Mouse (Mus musculus) MEL (cell line): ENCODE measurements at regions not wholly inside any gene's neighbourhood (a gene's known extent, or its start where the extent isn't known, plus 50 kb on each side); places are given as distances from the start of the nearest gene placed in this dataset.

Experiments
- DNase-seq: peaks from one replicate; pipeline ENCODE4 v3.0.0; 2011; ENCODE audit warnings: low read depth, low spot score
- H3K27ac ChIP-seq: 2 replicates; pipeline ENCODE4 v1.5.1; 2012; ENCODE audit warnings: low read depth, mild to moderate bottlenecking, control low read depth, low read length, moderate library complexity; ENCODE audit not compliant: control insufficient read depth
- H3K27me3 ChIP-seq, 2 experiments: fragments of 150-350 bp in 1 of 2; sonication (generic) in 1 of 2; 2 replicates each; pipeline ENCODE4 v1.6.1; 2012; ENCODE audit warnings: low read length in 2 of 2, mild to moderate bottlenecking in 2 of 2, improper control_type of control experiment in 1 of 2, moderate library complexity in 1 of 2; ENCODE audit not compliant: insufficient read depth in 2 of 2, control insufficient read depth in 1 of 2
- H3K36me3 ChIP-seq, 2 experiments: 2 replicates each; pipeline ENCODE4 v1.6.1; 2012 to 2014; ENCODE audit warnings: low read length in 2 of 2, improper control_type of control experiment in 1 of 2, inconsistent platforms in 1 of 2, mild to moderate bottlenecking in 1 of 2; ENCODE audit not compliant: insufficient read depth in 2 of 2, control insufficient read depth in 1 of 2
- H3K4me1 ChIP-seq, 2 experiments: fragments of 150-350 bp in 1 of 2; sonication (generic) in 1 of 2; 2 replicates each; pipeline ENCODE4 v1.6.1; 2012; ENCODE audit warnings: low read length in 2 of 2, improper control_type of control experiment in 1 of 2, mild to moderate bottlenecking in 1 of 2; ENCODE audit not compliant: insufficient read depth in 2 of 2, control insufficient read depth in 1 of 2
- H3K4me3 ChIP-seq, 2 experiments: fragments of 150-350 bp in 1 of 2; sonication (generic) in 1 of 2; 2 replicates each; pipeline ENCODE4 v1.5.1; 2012; ENCODE audit warnings: low read depth in 2 of 2, low read length in 2 of 2, mild to moderate bottlenecking in 2 of 2, moderate library complexity in 2 of 2, control low read depth in 1 of 2, improper control_type of control experiment in 1 of 2; ENCODE audit not compliant: control insufficient read depth in 1 of 2, insufficient read depth in 1 of 2
- H3K79me2 ChIP-seq: 2 replicates; pipeline ENCODE4 v1.6.1; 2012; ENCODE audit warnings: mild to moderate bottlenecking, low read length, moderate library complexity; ENCODE audit not compliant: control insufficient read depth, poor library complexity, insufficient read depth
- H3K9ac ChIP-seq: 2 replicates; pipeline ENCODE4 v1.6.1; 2012; ENCODE audit warnings: low read depth, mild to moderate bottlenecking, control low read depth, low read length, moderate library complexity; ENCODE audit not compliant: control insufficient read depth, poor library complexity, severe bottlenecking
- H3K9me3 ChIP-seq: fragments of 150-350 bp; sonication (generic); replicated peaks from 2 replicates; pipeline ENCODE4 v1.6.1; 2012; ENCODE audit warnings: mild to moderate bottlenecking, low read length, improper control_type of control experiment, moderate library complexity; ENCODE audit not compliant: insufficient read depth
- BHLHE40 ChIP-seq: IDR thresholded peaks from 2 replicates; pipeline ENCODE4 v1.6.1; 2012; ENCODE audit warnings: low read depth, mild to moderate bottlenecking, inconsistent platforms, low read length, improper control_type of control experiment, borderline replicate concordance
- CTCF ChIP-seq, 3 experiments: IDR thresholded peaks in 2 of 3; conservative IDR thresholded peaks in 1 of 3; 2 replicates each; pipeline ENCODE4 v1.5.1; 2011 to 2012; ENCODE audit warnings: low read length in 3 of 3, low read depth in 2 of 3, mild to moderate bottlenecking in 2 of 3, improper control_type of control experiment in 1 of 3, inconsistent platforms in 1 of 3, mixed read lengths in 1 of 3, moderate library complexity in 1 of 3; ENCODE audit not compliant: control insufficient read depth in 1 of 3, insufficient read depth in 1 of 3, poor library complexity in 1 of 3, severe bottlenecking in 1 of 3
- E2F4 ChIP-seq: IDR thresholded peaks from 2 replicates; pipeline ENCODE4 v1.6.1; 2011; ENCODE audit warnings: low read depth, low read length, improper control_type of control experiment, borderline replicate concordance
- HCFC1 ChIP-seq: IDR thresholded peaks from 2 replicates; pipeline ENCODE4 v1.6.1; 2012; ENCODE audit warnings: low read depth, mild to moderate bottlenecking, inconsistent platforms, low read length, improper control_type of control experiment, moderate library complexity
- JUND ChIP-seq: IDR thresholded peaks from 2 replicates; pipeline ENCODE4 v1.6.1; 2011; ENCODE audit warnings: low read depth, mild to moderate bottlenecking, improper control_type of control experiment, low read length
- KAT2A ChIP-seq: conservative IDR thresholded peaks from 2 replicates; pipeline ENCODE4 v1.6.1; 2012; ENCODE audit warnings: low read depth, low read length, improper control_type of control experiment, inconsistent platforms
- MAX ChIP-seq: IDR thresholded peaks from 2 replicates; pipeline ENCODE4 v1.6.1; 2011; ENCODE audit warnings: low read length, improper control_type of control experiment
- MEF2A ChIP-seq: IDR thresholded peaks from 2 replicates; pipeline ENCODE4 v1.6.1; 2014; ENCODE audit warnings: low read depth, mild to moderate bottlenecking, inconsistent platforms, low read length, improper control_type of control experiment; ENCODE audit not compliant: poor library complexity, insufficient replicate concordance, severe bottlenecking; ENCODE audit errors: extremely low read depth
- MXI1 ChIP-seq: IDR thresholded peaks from 2 replicates; pipeline ENCODE4 v1.6.1; 2011; ENCODE audit warnings: mild to moderate bottlenecking, low read depth, low read length, improper control_type of control experiment
- NELFE ChIP-seq: IDR thresholded peaks from 2 replicates; pipeline ENCODE4 v1.6.1; 2011; ENCODE audit warnings: low read depth, low read length, improper control_type of control experiment
- POLR2A ChIP-seq, 2 experiments: IDR thresholded peaks; 2 replicates each; pipeline ENCODE4 v1.6.1; 2011 to 2012; ENCODE audit warnings: low read length in 2 of 2, mild to moderate bottlenecking in 2 of 2, control low read depth in 1 of 2, improper control_type of control experiment in 1 of 2, low read depth in 1 of 2, moderate library complexity in 1 of 2; ENCODE audit not compliant: control insufficient read depth in 1 of 2, insufficient read depth in 1 of 2, poor library complexity in 1 of 2
- POLR2AphosphoS5 ChIP-seq: IDR thresholded peaks from 2 replicates; pipeline ENCODE4 v1.6.1; 2012; ENCODE audit warnings: low read depth, borderline replicate concordance, mild to moderate bottlenecking, inconsistent platforms, low read length, moderate library complexity, mixed read lengths
- SIN3A ChIP-seq: IDR thresholded peaks from 2 replicates; pipeline ENCODE4 v1.6.1; 2012; ENCODE audit warnings: low read length, improper control_type of control experiment, inconsistent platforms
- TAL1 ChIP-seq: IDR thresholded peaks from 2 replicates; pipeline ENCODE4 v1.6.1; 2012; ENCODE audit warnings: mild to moderate bottlenecking, inconsistent platforms, low read length, moderate library complexity, mixed read lengths
- TBP ChIP-seq: IDR thresholded peaks from 2 replicates; pipeline ENCODE4 v1.8.0; 2011; ENCODE audit warnings: low read depth, low read length, improper control_type of control experiment
- TCF12 ChIP-seq: IDR thresholded peaks from 2 replicates; pipeline ENCODE4 v1.6.1; 2014; ENCODE audit warnings: low read depth, mild to moderate bottlenecking, inconsistent platforms, low read length, improper control_type of control experiment, moderate library complexity

- no peaks in the 10 kb centered on the region for H3K27me3 ChIP-seq
- TF ChIP-seq POLR2A (IDR thresholded peaks at IDR 0.05; ENCODE audit: control insufficient read depth in 1 of 2, insufficient read depth in 1 of 2, low read depth in 1 of 2, low read length in 2 of 2, poor library complexity in 1 of 2) (no peak), JUND (no peak), SIN3A (no peak), MAX (no peak), NELFE (no peak), TCF12 (no peak), KAT2A (no peak), HCFC1 (no peak)
- no peaks in the 10 kb centered on the region; a peak in 1 of 4 replicates for H3K36me3 ChIP-seq
- H3K4me3 ChIP-seq = no peak overlapping the region
- H3K9me3 ChIP-seq = no peaks in the 10 kb centered on the region
- H3K9ac ChIP-seq = no peak overlapping the region
- no peak for DNase-seq
- H3K27ac ChIP-seq = no peak overlapping the region
- no peaks in the 10 kb centered on the region for H3K79me2 ChIP-seq
- H3K4me1 ChIP-seq = no peaks in the 10 kb centered on the region; a peak in 1 of 4 replicates
Measured at GRCm38 (mm10) chr6:31834503-31834902, 215.5 kb upstream of the 1700012A03Rik start.

- Histone ChIP-seq H3K36me3 (no peaks in the 10 kb centered on the region; a peak in 1 of 4 replicates), H3K79me2 (no peaks in the 10 kb centered on the region), H3K9me3 (no peaks in the 10 kb centered on the region), H3K27ac (no peak overlapping the region), H3K4me3 (no peak overlapping the region), H3K9ac (no peak overlapping the region), H3K27me3 (no peaks in the 10 kb centered on the region), H3K4me1 (no peaks in the 10 kb centered on the region; a peak in 1 of 4 replicates)
- TF ChIP-seq JUND (no peak), CTCF (IDR thresholded peaks at IDR 0.05 in 2 of 3, conservative IDR thresholded peaks at IDR 0.05 in 1 of 3; ENCODE audit: control insufficient read depth in 1 of 3, insufficient read depth in 1 of 3, low read depth in 2 of 3, low read length in 3 of 3, poor library complexity in 1 of 3, severe bottlenecking in 1 of 3) (no peak), BHLHE40 (no peak)
- no peak for DNase-seq
Measured at GRCm38 (mm10) chr6:31830610-31831009, 219.4 kb upstream of the 1700012A03Rik start.

GRCm38 (mm10) chr6:31823616-31824015 lies 226.4 kb upstream of the 1700012A03Rik start:
- TF ChIP-seq CTCF (IDR thresholded peaks at IDR 0.05 in 2 of 3, conservative IDR thresholded peaks at IDR 0.05 in 1 of 3; ENCODE audit: control insufficient read depth in 1 of 3, insufficient read depth in 1 of 3, low read depth in 2 of 3, low read length in 3 of 3, poor library complexity in 1 of 3, severe bottlenecking in 1 of 3) (no peak), TBP (no peak), E2F4 (no peak), POLR2AphosphoS5 (no peak), MXI1 (no peak), MEF2A (no peak), TAL1 (no peak), SIN3A (no peak)
- no peaks in the 10 kb centered on the region for H3K27me3 ChIP-seq
- no peak overlapping the region for H3K4me3 ChIP-seq
- no peak overlapping the region for H3K9ac ChIP-seq
- no peaks in the 10 kb centered on the region for H3K79me2 ChIP-seq
- no peak overlapping the region for H3K27ac ChIP-seq
- no peak for DNase-seq
- no peaks in the 10 kb centered on the region for H3K4me1 ChIP-seq
- no peaks in the 10 kb centered on the region for H3K36me3 ChIP-seq
- H3K9me3 ChIP-seq = no peaks in the 10 kb centered on the region
